Mouse (Mus musculus) ovary, postnatal 36 days (tissue): ENCODE measurements at regions not wholly inside any gene's neighbourhood (a gene's known extent, or its start where the extent isn't known, plus 50 kb on each side); places are given as distances from the start of the nearest gene placed in this dataset.

Source experiments
- DNase-seq: peaks from one replicate; pipeline ENCODE4 v3.0.0; 2022; ENCODE audit warnings: low spot score, mixed read lengths

DNA sequence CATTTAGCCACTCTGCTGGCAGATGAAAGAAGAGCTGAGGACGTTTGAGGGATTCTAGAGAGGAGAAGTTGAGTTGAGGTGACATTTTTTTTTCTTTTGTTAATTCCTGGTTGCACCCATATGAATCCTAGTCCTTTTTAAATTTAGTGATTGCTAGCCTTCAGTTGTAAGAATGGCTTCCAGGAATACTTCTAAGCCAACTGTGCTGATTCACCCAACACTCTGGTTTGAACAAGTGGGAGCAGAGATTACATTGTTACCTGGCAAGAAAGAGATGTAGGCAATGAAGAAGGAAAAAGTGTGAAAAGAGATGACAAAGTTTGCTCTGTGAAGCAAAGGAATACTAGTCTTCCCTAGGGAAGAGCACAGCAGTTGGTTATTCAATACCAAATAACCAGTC is 261.1 kb upstream of the Kcnq5 start:
- DNase-seq = no peak

DNA sequence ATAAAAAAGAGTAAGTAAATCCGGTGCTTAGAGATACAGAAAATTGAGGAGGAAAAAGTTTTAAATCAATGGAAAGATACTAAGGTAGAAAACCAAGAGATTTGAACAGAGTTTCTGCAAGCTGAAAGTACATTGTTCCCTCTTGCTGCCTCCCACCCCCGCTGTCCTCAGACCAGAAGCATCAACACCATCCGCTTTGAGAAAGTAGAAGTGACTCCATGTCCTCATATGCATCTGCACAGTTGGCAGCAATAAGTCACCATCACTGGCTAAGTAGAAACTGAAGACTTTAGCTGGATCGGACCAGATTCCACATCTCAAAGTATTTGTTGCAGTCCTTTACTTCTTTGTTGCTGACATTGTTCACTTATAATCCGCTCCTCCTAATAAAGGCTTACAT is 250.1 kb upstream of the Kcnq5 start:
- no peak for DNase-seq

DNA sequence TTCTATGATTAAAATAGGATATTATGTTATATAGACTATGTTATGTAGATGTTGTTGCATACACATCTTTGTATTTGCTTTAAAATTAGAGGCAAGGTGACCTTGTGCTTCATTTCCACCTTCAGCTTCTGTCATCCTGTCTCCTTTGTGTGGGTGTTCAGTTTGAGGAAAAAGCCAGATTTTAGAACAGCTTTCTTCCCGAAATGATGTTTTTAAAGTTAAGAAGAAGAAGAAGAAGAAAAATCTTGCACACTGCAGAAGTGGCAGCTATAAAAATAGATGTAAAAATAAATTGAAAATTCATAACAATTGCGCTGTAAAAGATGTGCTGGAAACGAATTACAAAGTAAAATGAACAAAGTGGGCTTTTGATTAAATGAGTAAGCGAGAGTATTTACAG is 249.5 kb upstream of the Kcnq5 start:
- DNase-seq = no peak

DNA sequence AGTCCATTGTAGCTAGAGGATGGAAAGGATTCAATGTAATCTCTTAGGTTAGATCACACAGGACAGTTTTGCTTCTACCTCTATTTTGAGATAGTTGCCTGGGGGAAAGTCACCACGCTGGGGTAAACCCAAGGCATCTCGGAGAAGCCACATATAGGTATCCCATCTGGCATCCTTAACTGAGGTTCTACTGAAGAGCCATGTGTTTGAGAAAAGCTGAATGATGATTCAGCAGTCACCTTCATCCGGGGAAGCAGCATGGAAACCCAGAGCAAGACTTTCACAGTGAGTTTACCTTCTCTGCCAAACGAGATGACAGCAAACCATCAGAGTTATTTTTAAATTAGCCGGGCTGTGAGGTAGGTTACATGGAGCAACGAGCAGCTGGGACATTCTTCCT is 248.9 kb upstream of the Kcnq5 start:
- no peak for DNase-seq

DNA sequence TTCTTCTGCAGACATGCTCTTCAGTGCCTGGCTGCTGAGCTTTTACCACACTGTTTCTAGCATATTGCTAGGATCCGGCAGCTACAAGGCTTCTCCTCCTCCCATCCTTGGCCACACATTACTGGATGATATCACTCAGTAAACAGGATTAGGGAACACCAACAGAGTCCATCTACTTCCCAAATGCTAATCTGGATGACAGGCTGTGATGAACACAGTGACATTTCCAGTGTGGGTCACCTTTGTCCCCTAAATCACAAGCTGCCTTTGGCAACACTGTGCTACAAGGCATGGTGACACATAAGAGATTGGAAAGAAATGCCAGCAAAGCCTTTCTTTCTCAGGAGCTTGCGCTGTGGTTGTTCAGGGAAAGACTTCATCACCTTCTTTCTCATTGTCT is 246.5 kb upstream of the Kcnq5 start:
- DNase-seq = no peak

DNA sequence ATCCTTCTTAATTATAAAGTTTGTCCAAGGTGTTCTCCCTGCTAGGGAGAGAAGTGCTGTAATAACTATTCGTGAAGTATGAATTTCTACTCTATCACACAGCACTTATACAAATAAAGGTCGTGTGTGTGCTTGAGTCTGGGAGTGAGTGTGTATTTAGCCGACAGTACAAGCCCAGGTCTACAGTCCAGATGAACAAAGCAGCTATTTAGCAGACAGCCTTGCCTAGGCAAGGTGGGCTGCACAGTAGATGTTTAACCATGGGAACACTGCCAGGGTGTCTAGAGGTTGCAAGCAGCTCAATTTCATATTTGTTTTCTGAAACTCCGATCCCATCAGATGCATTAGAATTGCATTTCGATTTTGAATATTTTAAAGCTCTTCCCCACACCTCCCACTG is 245.2 kb upstream of the Kcnq5 start:
- no peak for DNase-seq

DNA sequence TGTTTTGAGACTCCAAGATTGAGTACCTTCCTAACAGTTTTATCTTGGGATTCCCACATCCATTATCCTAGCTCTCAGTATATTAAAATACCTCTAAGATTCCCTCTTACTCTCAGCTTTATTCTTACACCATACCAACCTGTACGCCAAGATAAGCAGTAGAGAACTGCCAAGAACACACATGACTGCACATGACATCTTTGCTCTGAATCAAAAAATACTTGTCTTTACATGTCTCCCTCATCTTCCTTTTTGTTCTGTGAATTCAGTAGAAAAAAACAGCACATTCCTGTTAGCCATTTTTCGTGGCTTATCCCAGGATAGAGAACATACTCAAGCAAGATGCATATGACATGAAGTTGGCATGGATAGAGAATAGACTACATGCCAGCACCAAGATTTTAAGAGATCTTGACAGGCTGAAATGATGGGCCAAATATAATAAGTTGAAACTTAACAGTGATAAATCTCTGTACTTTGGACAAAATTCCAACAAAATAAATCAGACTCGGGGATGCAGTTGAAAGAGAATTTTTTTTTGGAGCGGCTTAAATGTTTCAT is 206.0 kb upstream of the Kcnq5 start:
- DNase-seq = no peak

DNA sequence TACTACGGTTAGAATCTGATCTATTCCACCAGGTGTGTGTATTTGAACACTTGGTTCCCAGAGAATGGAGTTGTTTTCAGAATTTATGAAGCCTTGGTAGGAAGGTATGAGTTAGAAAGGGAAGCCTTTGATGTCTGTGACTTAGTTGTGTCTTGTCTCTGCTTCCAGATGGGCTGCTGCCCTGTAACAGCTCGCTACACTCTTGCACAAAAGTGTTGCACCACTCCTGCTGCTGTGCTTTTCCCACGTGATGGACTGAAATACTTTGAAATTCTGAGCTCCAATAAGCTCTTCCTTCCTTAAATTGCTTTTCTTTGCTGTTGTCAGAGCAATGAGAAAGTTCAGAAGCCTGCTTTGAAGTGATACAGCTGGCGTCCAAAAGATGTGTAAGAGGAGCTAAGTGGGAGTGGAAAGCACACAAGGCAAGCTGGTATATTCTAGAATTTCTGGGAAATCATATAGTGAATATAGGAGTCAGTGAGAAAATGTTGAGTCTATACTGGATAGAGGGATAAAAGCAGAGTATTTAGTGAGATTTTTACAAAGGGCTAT is 174.9 kb upstream of the Kcnq5 start:
- no peak for DNase-seq

DNA sequence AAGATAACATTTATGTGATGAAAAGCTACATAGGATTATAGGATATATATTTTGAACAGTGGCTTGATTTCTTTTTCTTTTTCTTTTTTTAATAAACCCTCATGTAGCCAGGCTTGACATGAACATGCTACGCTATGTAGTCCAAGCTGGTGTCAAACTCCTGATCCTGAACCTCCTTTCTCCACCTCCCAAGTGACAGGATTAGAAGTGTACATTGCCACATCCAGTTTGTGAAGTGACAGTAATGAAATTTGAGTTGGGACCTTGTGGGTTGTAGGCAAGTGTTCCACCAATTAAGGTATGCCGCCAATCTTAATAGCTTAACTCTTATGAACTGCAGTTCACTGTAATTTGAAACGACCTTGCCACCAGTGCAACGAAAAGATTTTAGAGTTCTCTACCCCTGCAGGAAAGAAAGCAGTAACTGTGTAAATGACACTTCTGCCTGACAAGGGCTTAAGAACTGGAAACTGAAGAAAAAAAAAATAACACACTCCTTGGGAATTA is 156.6 kb upstream of the Kcnq5 start:
- no peak for DNase-seq

DNA sequence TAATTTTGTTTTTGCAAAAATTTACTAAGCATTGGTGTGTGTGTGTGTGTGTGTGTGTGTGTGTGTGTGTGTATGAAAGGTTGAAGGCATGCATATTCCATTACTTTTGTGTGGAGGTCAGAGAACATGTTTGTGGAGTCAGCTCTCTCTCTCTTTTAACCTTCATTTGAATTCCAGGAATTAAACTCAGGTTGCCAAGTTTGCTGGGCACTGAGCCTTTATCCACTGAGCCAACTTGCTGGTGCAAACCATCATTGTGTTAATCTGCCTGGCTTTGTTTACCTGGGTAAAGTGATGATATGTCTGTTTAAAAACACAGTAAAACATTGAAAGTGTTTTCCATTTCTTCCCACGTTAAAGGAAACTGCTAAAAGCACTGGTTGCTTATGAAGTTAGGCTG is 154.7 kb upstream of the Kcnq5 start:
- DNase-seq = no peak

DNA sequence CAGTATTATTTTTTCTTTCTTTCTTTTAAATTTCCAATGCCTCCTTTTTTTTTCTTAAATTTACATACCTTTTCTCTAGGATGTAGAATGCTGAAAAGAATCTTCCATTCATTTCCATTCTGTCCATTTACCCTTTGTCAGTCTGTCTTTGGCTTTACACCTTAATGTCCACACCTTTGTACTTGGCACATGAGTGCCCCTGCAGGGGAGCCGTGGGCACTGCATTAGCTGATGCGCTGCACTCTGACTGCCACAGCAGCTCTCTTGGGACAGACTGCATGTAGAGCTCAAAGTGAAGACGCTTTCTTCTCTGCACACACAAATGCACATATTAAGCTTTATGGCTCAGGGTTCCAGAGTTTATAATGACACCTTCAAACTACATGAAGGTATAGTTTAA is 143.8 kb upstream of the Kcnq5 start:
- DNase-seq = peak; percentile 5

DNA sequence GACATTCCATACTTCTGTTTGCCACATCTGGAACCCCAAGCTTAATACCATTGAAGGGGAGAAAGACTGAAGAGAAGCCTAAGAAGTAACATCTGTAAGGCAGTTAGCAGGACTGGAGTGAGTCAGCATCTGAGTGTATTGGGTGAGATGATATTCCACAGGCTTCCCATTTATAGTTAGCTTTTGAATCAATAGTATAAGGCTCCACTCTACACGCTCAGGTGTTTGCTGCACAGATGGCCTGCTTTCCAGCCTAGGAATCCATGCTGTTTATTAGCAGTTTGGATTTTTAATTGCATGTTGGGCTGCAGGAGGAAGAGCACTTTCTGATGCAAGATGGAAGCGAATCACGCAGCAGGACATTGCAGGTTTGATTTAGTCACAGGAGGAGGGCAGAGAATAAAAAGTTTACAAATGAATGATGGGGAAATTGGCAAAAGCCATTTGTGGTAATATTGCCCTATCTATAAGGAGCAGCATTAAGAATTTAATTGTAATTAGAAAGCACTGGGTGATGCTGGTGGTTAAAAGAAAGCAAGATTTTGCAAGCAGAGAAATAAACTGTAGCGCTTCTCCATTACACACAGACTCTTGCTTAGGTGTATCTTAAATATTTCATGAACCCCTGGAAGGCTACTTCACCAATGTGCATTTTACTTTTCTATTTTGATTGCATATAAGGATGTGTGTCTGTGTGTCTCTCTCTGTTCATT is 109.8 kb upstream of the Kcnq5 start:
- no peak for DNase-seq

DNA sequence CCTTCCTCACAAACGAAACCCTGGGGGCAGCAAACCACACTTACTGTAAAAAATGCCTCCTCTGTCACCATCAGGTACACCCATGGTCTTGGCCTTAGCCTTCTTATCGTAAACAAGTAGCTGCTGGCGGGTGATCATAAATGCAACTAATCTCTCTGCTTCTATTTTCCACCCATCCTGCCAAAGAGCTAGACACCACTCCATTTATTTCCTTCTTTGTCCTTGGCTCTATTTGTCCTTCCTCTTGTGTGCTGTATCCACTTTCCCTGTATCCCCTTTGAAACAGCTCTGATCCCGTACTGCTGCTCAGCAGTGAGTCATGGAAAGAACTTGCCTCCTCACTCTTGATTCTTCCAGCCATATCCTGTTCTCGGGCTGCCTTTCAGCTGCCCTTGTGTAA is 108.3 kb upstream of the Kcnq5 start:
- no peak for DNase-seq
